ENCODE assay signal across 11 mouse cellular contexts in the genomic region with DNA sequence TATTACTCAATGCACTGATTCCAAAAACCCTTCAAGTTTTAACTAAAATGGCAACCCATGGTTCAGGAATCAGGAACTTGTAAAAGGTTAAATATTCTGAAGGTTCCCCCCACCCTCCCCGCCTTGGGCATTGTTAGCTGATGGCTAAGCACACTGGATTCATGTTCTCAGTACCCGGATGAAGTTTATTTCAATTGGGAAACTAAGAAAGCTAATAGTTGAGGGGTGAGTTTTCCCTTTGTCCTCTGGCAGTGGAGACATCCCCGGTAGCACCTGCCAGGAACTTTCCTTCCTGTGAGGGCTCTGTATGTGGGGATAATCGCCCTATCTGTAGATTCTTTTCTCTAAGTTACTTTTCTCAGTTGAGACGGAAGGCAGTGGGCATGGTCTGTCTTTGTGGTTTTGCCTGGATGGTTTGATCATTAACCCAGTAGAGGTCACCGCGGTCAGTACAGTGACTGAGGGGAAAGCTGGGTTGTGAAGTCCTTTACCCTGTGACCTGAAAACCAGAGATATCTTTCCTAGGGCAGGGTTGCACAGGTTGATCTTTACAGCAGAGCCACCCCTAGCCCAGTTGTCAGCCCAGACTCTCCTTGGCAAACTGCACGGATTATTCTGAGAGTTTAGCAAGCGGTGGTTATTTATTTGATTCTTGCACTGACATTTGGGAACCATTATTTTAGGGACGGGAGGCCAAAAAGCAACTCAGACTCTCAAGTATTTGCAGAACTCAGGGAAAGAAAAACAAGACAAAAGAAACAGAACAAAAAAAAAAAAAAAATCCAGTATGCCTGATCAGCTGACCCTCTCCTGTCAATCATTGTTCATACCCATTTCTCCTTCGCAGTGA. TPM values are rescaled to one million over a fixed set of nuclear protein-coding genes. Genes with fewer than 3 reads are reported as not detected.
DNase-seq lines count a peak whose midpoint lies in the region; ATAC-seq and TF ChIP-seq lines count a peak whose summit lies in the region.
"Had no signal": no experiment of that assay in that cellular context is flagged by ENCODE, and none has a peak within 500 bp of the region (broad histone marks: within the 10 kb centered on the region; RNA-seq: fewer than 3 reads in every experiment).

No protein-coding gene starts in this region.

- TF ChIP-seq POLR2A in CH12.LX (IDR thresholded peaks at IDR 0.05; ENCODE audit: low read depth, low read length), result no peak
- no peak for TF ChIP-seq POLR2A in MEL (IDR thresholded peaks at IDR 0.05; ENCODE audit: control insufficient read depth in 1 of 2, insufficient read depth in 1 of 2, low read depth in 1 of 2, low read length in 2 of 2, poor library complexity in 1 of 2)

- H3K9me3 ChIP-seq in CH12.LX (replicated peaks; ENCODE audit: low read length) (no peaks in the 10 kb centered on the region), MEL (replicated peaks; ENCODE audit: insufficient read depth, low read length) (no peaks in the 10 kb centered on the region)
- no peaks in the 10 kb centered on the region for H3K9me3 ChIP-seq in intestine, embryonic 16.5 days (ENCODE audit: control insufficient read depth, low read length)
- H3K9me3 ChIP-seq in liver, embryonic 12.5 days (replicated peaks), result no peaks in the 10 kb centered on the region
- no peaks in the 10 kb centered on the region for H3K9me3 ChIP-seq in forebrain, embryonic 10.5 days
- H3K9me3 ChIP-seq in forebrain, embryonic 15.5 days, result no peaks in the 10 kb centered on the region
- H3K9me3 ChIP-seq: midbrain, embryonic 15.5 days had no signal

- no peak overlapping the region for H3K4me3 ChIP-seq in CH12.LX (replicated peaks in 1 of 3; ENCODE audit: low read depth in 2 of 3, low read length in 2 of 3, poor library complexity in 1 of 3)
- no peak overlapping the region for H3K4me3 ChIP-seq in MEL (ENCODE audit: control insufficient read depth in 1 of 2, insufficient read depth in 1 of 2, low read depth in 2 of 2, low read length in 2 of 2)
- no peak overlapping the region for H3K4me3 ChIP-seq in intestine, embryonic 16.5 days (ENCODE audit: low read length)
- no peak overlapping the region for H3K4me3 ChIP-seq in liver, embryonic 12.5 days
- no peak overlapping the region for H3K4me3 ChIP-seq in forebrain, embryonic 10.5 days
- no peak overlapping the region for H3K4me3 ChIP-seq in forebrain, embryonic 15.5 days
- H3K4me3 ChIP-seq: midbrain, embryonic 15.5 days had no signal

- TF ChIP-seq EP300 in CH12.LX (IDR thresholded peaks at IDR 0.05; ENCODE audit: low read length), result no peak
- TF ChIP-seq EP300 in MEL (IDR thresholded peaks at IDR 0.05; ENCODE audit: low read depth in 1 of 2, low read length in 2 of 2), result no peak

- H3K36me3 ChIP-seq in CH12.LX (replicated peaks in 1 of 2; ENCODE audit: control insufficient read depth in 1 of 2, insufficient read depth in 1 of 2, low read length in 1 of 2) (peaks cover 0 to 33% of the 10 kb centered on the region in 2 experiments), MEL (ENCODE audit: control insufficient read depth in 1 of 2, insufficient read depth in 2 of 2, low read length in 2 of 2) (peaks cover 0 to 30% of the 10 kb centered on the region in 2 experiments; a peak in 3 of 4 replicates)
- H3K36me3 ChIP-seq in intestine, embryonic 16.5 days (ENCODE audit: control insufficient read depth, insufficient read depth, low read length), result no peaks in the 10 kb centered on the region
- H3K36me3 ChIP-seq in liver, embryonic 12.5 days, result no peaks in the 10 kb centered on the region
- H3K36me3 ChIP-seq in forebrain, embryonic 10.5 days (replicated peaks), result no peaks in the 10 kb centered on the region
- H3K36me3 ChIP-seq in forebrain, embryonic 15.5 days, result no peaks in the 10 kb centered on the region
- H3K36me3 ChIP-seq: midbrain, embryonic 15.5 days had no signal

- no peak for TF ChIP-seq RAD21 in CH12.LX (IDR thresholded peaks at IDR 0.05; ENCODE audit: low read depth, low read length)
- no peak for TF ChIP-seq RAD21 in MEL (IDR thresholded peaks at IDR 0.05; ENCODE audit: low read depth, low read length)

- 43% methylated on average over 11 of the region's 11 CpGs for WGBS in intestine, embryonic 16.5 days
- 19% methylated on average over 11 of the region's 11 CpGs for WGBS in liver, embryonic 12.5 days (ENCODE audit: insufficient replicate concordance)
- 81% methylated on average over 11 of the region's 11 CpGs for WGBS in forebrain, embryonic 10.5 days
- WGBS in forebrain, embryonic 15.5 days, result 79% methylated on average over 11 of the region's 11 CpGs

- H3K4me2 ChIP-seq in CH12.LX (ENCODE audit: insufficient read depth, low read depth, poor library complexity, severe bottlenecking), result no peak overlapping the region
- peak overlapping the region; percentile 33 for H3K4me2 ChIP-seq in intestine, embryonic 16.5 days (ENCODE audit: low read depth, low read length)
- peak overlapping the region; percentile 41 for H3K4me2 ChIP-seq in liver, embryonic 12.5 days
- no peak overlapping the region for H3K4me2 ChIP-seq in forebrain, embryonic 15.5 days (replicated peaks)
- H3K4me2 ChIP-seq: midbrain, embryonic 15.5 days had no signal

- peak; percentile 86 for ATAC-seq in intestine, embryonic 16.5 days
- peak; percentile 59 for ATAC-seq in liver, embryonic 12.5 days
- no peak for ATAC-seq in activated CD4-positive, CD25-positive, alpha-beta regulatory T cell, adult 4 months
- ATAC-seq in forebrain, embryonic 15.5 days (replicated peaks), result no peak
- ATAC-seq: midbrain, embryonic 15.5 days had no signal

- 0 out of 2 replicates have a peak, but pooled peaks cover 2% of the 10 kb centered on the region for H3K79me2 ChIP-seq in CH12.LX (replicated peaks; ENCODE audit: control insufficient read depth, extremely low read depth, insufficient read depth, poor library complexity, severe bottlenecking)
- H3K79me2 ChIP-seq in MEL (ENCODE audit: control insufficient read depth, insufficient read depth, low read length, poor library complexity), result peaks cover 57% of the 10 kb centered on the region

- no peaks in the 10 kb centered on the region for H3K27me3 ChIP-seq in CH12.LX (replicated peaks)
- no peaks in the 10 kb centered on the region for H3K27me3 ChIP-seq in MEL (ENCODE audit: control insufficient read depth in 1 of 2, insufficient read depth in 2 of 2, low read length in 2 of 2)
- no peaks in the 10 kb centered on the region for H3K27me3 ChIP-seq in intestine, embryonic 16.5 days (replicated peaks; ENCODE audit: control insufficient read depth, insufficient read depth, low read length)
- H3K27me3 ChIP-seq in liver, embryonic 12.5 days (replicated peaks), result no peaks in the 10 kb centered on the region
- no peaks in the 10 kb centered on the region for H3K27me3 ChIP-seq in forebrain, embryonic 10.5 days (ENCODE audit: poor library complexity, severe bottlenecking)
- H3K27me3 ChIP-seq in forebrain, embryonic 15.5 days, result no peaks in the 10 kb centered on the region
- H3K27me3 ChIP-seq: midbrain, embryonic 15.5 days had no signal

- in situ Hi-C loops in CH12.LX (cut with MboI; ENCODE audit: low pct_ligation_motif_present, low pct_unique_long_range_greater_than_20kb, low sequenced_read_pairs), result no loop called here

- DNase-seq in CH12.LX (ENCODE audit: extremely low read depth) (no peak), MEL (ENCODE audit: low read depth, low spot score) (peak; percentile 17)
- no peak for DNase-seq in forebrain, embryonic 10.5 days (ENCODE audit: extremely low spot score, low spot score)
- DNase-seq in thymus, postnatal 25 days, result no peak
- DNase-seq: cerebellum, postnatal 14 days; gastrocnemius, postnatal 25 days had no signal

- H3K27ac ChIP-seq in CH12.LX (ENCODE audit: insufficient read depth, low read depth) (no peak overlapping the region), MEL (ENCODE audit: control insufficient read depth, low read depth, low read length) (no peak overlapping the region)
- peak overlapping the region; percentile 82 for H3K27ac ChIP-seq in intestine, embryonic 16.5 days (ENCODE audit: low read length)
- peak overlapping the region; percentile 66 for H3K27ac ChIP-seq in liver, embryonic 12.5 days
- H3K27ac ChIP-seq in forebrain, embryonic 10.5 days, result no peak overlapping the region
- H3K27ac ChIP-seq in forebrain, embryonic 15.5 days (replicated peaks), result no peak overlapping the region
- H3K27ac ChIP-seq: midbrain, embryonic 15.5 days had no signal

- H3K4me1 ChIP-seq in CH12.LX (ENCODE audit: control insufficient read depth in 1 of 2, insufficient read depth in 2 of 2) (peaks cover 0 to 12% of the 10 kb centered on the region in 2 experiments; a peak in 1 of 4 replicates), MEL (ENCODE audit: control insufficient read depth in 1 of 2, insufficient read depth in 2 of 2, low read length in 2 of 2) (no peaks in the 10 kb centered on the region)
- H3K4me1 ChIP-seq in intestine, embryonic 16.5 days (ENCODE audit: control insufficient read depth, insufficient read depth, low read length), result peaks cover 48% of the 10 kb centered on the region
- peaks cover 57% of the 10 kb centered on the region for H3K4me1 ChIP-seq in liver, embryonic 12.5 days
- peaks cover 40% of the 10 kb centered on the region for H3K4me1 ChIP-seq in forebrain, embryonic 10.5 days
- H3K4me1 ChIP-seq in forebrain, embryonic 15.5 days, result no peaks in the 10 kb centered on the region

- dilution Hi-C loops in CH12.LX (cut with MboI; ENCODE audit: extremely low pct_ligation_motif_present, extremely low pct_unique_long_range_greater_than_20kb, low sequenced_read_pairs), result no loop called here

- H3K9ac ChIP-seq in CH12.LX (ENCODE audit: insufficient read depth, low read depth) (no peak overlapping the region), MEL (ENCODE audit: control insufficient read depth, low read depth, low read length, poor library complexity, severe bottlenecking) (no peak overlapping the region)
- H3K9ac ChIP-seq in intestine, embryonic 16.5 days (ENCODE audit: low read depth, low read length), result no peak overlapping the region
- H3K9ac ChIP-seq in liver, embryonic 12.5 days, result no peak overlapping the region; the same call in 1 of the 2 replicates
- no peak overlapping the region for H3K9ac ChIP-seq in forebrain, embryonic 15.5 days (replicated peaks)
- H3K9ac ChIP-seq: midbrain, embryonic 15.5 days had no signal

- TF ChIP-seq CTCF in CH12.LX (conservative IDR thresholded peaks at IDR 0.05 in 1 of 2, IDR thresholded peaks at IDR 0.05 in 1 of 2; ENCODE audit: low read depth in 2 of 2, low read length in 2 of 2) (no peak), MEL (IDR thresholded peaks at IDR 0.05 in 2 of 3, conservative IDR thresholded peaks at IDR 0.05 in 1 of 3; ENCODE audit: control insufficient read depth in 1 of 3, insufficient read depth in 1 of 3, low read depth in 2 of 3, low read length in 3 of 3, poor library complexity in 1 of 3, severe bottlenecking in 1 of 3) (no peak)

RNA-seq across cellular contexts. Expression of a gene that starts 47.8 kb away (rescaled TPM):
- 18.4 and 21.3 TPM in 2 replicates for total RNA-seq in CH12.LX (2012; rRNA removed)
- total RNA-seq in CH12.LX (2014; rRNA removed), result 14.1 and 14.9 TPM in 2 replicates
- 24.7 and 27.0 TPM in 2 replicates for polyA plus RNA-seq in CH12.LX (2012; ENCODE audit: insufficient read length, low read depth)
- 66.6 and 69.4 TPM in 2 replicates for total RNA-seq in MEL (2012; rRNA removed)
- polyA plus RNA-seq in MEL (2012; ENCODE audit: insufficient read depth in 1 of 2, insufficient read length in 2 of 2, low read depth in 1 of 2, low replicate concordance in 2 of 2, missing spikeins in 1 of 2), result 10 to 100 TPM; 54.8 to 61.4 TPM
- polyA plus RNA-seq in intestine, embryonic 16.5 days (2015; fragmentation: Nextera tagmentation; extraction: Ambion mirVana), result 51.5 and 63.1 TPM in 2 replicates
- 14.7 and 14.8 TPM in 2 replicates for polyA plus RNA-seq in liver, embryonic 12.5 days (2016; fragmentation: Nextera tagmentation; extraction: Ambion mirVana)
- 10 to 100 TPM; 35.4 to 39.4 TPM for polyA plus RNA-seq in activated CD4-positive, CD25-positive, alpha-beta regulatory T cell, adult 4 months (2017; shearing (Covaris generic))
- 32.4 and 35.0 TPM in 2 replicates for polyA plus RNA-seq in forebrain, embryonic 10.5 days (2016; fragmentation: Nextera tagmentation; extraction: Ambion mirVana)
- 22.1 and 22.4 TPM in 2 replicates for polyA plus RNA-seq in forebrain, embryonic 15.5 days (2015; fragmentation: Nextera tagmentation; extraction: Ambion mirVana)

Comparison
In these comparisons a context has a peak if more than half of its experiments do, and no peak if none do; other contexts are left out.
1. H3K27ac ChIP-seq: peak in intestine, embryonic 16.5 days (single experiment) and liver, embryonic 12.5 days (single experiment); none in CH12.LX (single experiment), MEL (single experiment), forebrain, embryonic 10.5 days (single experiment) and forebrain, embryonic 15.5 days (single experiment).
2. H3K4me2 ChIP-seq: peak in intestine, embryonic 16.5 days (single experiment) and liver, embryonic 12.5 days (single experiment); none in CH12.LX (single experiment) and forebrain, embryonic 15.5 days (single experiment).
3. ATAC-seq: peak in intestine, embryonic 16.5 days (single experiment) and liver, embryonic 12.5 days (single experiment); none in activated CD4-positive, CD25-positive, alpha-beta regulatory T cell, adult 4 months (single experiment) and forebrain, embryonic 15.5 days (single experiment).